Mouse (Mus musculus): ENCODE measurements around the gene Phf13. TPM values are rescaled to one million over a fixed set of nuclear protein-coding genes. Genes with fewer than 3 reads are reported as not detected.

Gene Phf13
- polyA plus RNA-seq, 1 experiment from 2014 or later, result 10.4 TPM

- WGBS (ENCODE audit: insufficient replicate concordance), result 38% methylated on average over 3 of the region's 3 CpGs
These were observed 3.4 kb upstream of the Phf13 start for GRCm38 (mm10) chr4:151999481-151999880.

GRCm38 (mm10) chr4:151997701-151998100, 1.6 kb upstream of the Phf13 start:
- Histone ChIP-seq H3K27me3 (replicated peaks) (peaks cover 26% of the 10 kb centered on the region), H3K4me2 (peak overlapping the region; percentile 94), H3K9ac (peak overlapping the region; percentile 94; the same call in 1 of the 2 replicates), H3K4me1 (peaks cover 32% of the 10 kb centered on the region), H3K9me3 (replicated peaks) (no peaks in the 10 kb centered on the region), H3K4me3 (peak overlapping the region; percentile 91), H3K36me3 (peaks cover 3% of the 10 kb centered on the region), H3K27ac (0 out of 2 replicates have a peak overlapping the region, but pooled peaks have one; percentile 1)
- no peak for ATAC-seq
- 47% methylated on average over 3 of the region's 3 CpGs for WGBS (ENCODE audit: insufficient replicate concordance)

More at GRCm38 (mm10) chr4:151999481-151999880, 3.4 kb upstream of the Phf13 start:
- H3K36me3 ChIP-seq, result no peaks in the 10 kb centered on the region
- ATAC-seq, result no peak
- no peak overlapping the region for H3K9ac ChIP-seq
- H3K27me3 ChIP-seq (replicated peaks), result peaks cover 9% of the 10 kb centered on the region
- H3K9me3 ChIP-seq (replicated peaks), result no peaks in the 10 kb centered on the region
- H3K4me1 ChIP-seq, result peaks cover 22% of the 10 kb centered on the region
- H3K4me2 ChIP-seq, result no peak overlapping the region
- H3K27ac ChIP-seq, result no peak overlapping the region
- no peak overlapping the region for H3K4me3 ChIP-seq

- WGBS (ENCODE audit: insufficient replicate concordance), result 6% methylated on average over 13 of the region's 13 CpGs
- Histone ChIP-seq H3K9me3 (replicated peaks) (no peaks in the 10 kb centered on the region), H3K9ac (peak overlapping the region; percentile 94), H3K27me3 (replicated peaks) (peaks cover 34% of the 10 kb centered on the region), H3K4me2 (peak overlapping the region; percentile 94), H3K27ac (peak overlapping the region; percentile 93), H3K36me3 (peaks cover 11% of the 10 kb centered on the region), H3K4me1 (peaks cover 32% of the 10 kb centered on the region), H3K4me3 (peak overlapping the region; percentile 91)
- ATAC-seq, result no peak
These were observed 829 bp upstream of the Phf13 start for GRCm38 (mm10) chr4:151996951-151997222.

GRCm38 (mm10) chr4:151995371-151996172, 486 bp downstream of the Phf13 start:
- Histone ChIP-seq H3K4me2 (peak overlapping the region; percentile 94), H3K27ac (peak overlapping the region; percentile 69), H3K4me1 (peaks cover 32% of the 10 kb centered on the region), H3K36me3 (peaks cover 24% of the 10 kb centered on the region), H3K27me3 (replicated peaks) (peaks cover 45% of the 10 kb centered on the region), H3K9me3 (replicated peaks) (no peaks in the 10 kb centered on the region), H3K4me3 (peak overlapping the region; percentile 91), H3K9ac (peak overlapping the region; percentile 94)
- under 1% methylated on average over 75 of the region's 111 CpGs for WGBS (ENCODE audit: insufficient replicate concordance)
- no peak; the same call in 1 of the 2 replicates for ATAC-seq

- Histone ChIP-seq H3K9me3 (replicated peaks) (no peaks in the 10 kb centered on the region), H3K27me3 (replicated peaks) (peaks cover 46% of the 10 kb centered on the region), H3K9ac (peak overlapping the region; percentile 94), H3K27ac (peak overlapping the region; percentile 69), H3K36me3 (peaks cover 31% of the 10 kb centered on the region), H3K4me3 (peak overlapping the region; percentile 91), H3K4me1 (peaks cover 37% of the 10 kb centered on the region), H3K4me2 (peak overlapping the region; percentile 94)
- no peak for ATAC-seq
- WGBS (ENCODE audit: insufficient replicate concordance), result 1% methylated on average over 60 of the region's 61 CpGs
These were observed 1.6 kb downstream of the Phf13 start for GRCm38 (mm10) chr4:151994228-151995171.

GRCm38 (mm10) chr4:151993035-151993434, 3.0 kb downstream of the Phf13 start:
- Histone ChIP-seq H3K27me3 (replicated peaks) (peaks cover 46% of the 10 kb centered on the region), H3K9me3 (replicated peaks) (no peaks in the 10 kb centered on the region), H3K4me2 (no peak overlapping the region), H3K4me3 (no peak overlapping the region), H3K4me1 (peaks cover 47% of the 10 kb centered on the region), H3K27ac (no peak overlapping the region), H3K36me3 (peaks cover 31% of the 10 kb centered on the region), H3K9ac (no peak overlapping the region)
- ATAC-seq, result no peak
- 74% methylated on average over 6 of the region's 6 CpGs for WGBS (ENCODE audit: insufficient replicate concordance)

GRCm38 (mm10) chr4:151992091-151992490, 4.0 kb downstream of the Phf13 start:
- no peak for ATAC-seq
- Histone ChIP-seq H3K9ac (no peak overlapping the region), H3K27ac (no peak overlapping the region), H3K9me3 (replicated peaks) (no peaks in the 10 kb centered on the region), H3K4me1 (peaks cover 47% of the 10 kb centered on the region), H3K4me2 (no peak overlapping the region), H3K36me3 (peaks cover 31% of the 10 kb centered on the region), H3K4me3 (no peak overlapping the region), H3K27me3 (replicated peaks) (peaks cover 46% of the 10 kb centered on the region)
- 86% methylated on average over 9 of the region's 9 CpGs for WGBS (ENCODE audit: insufficient replicate concordance)

- Histone ChIP-seq H3K4me3 (peak overlapping the region; percentile 86), H3K36me3 (peaks cover 35% of the 10 kb centered on the region), H3K9me3 (replicated peaks) (no peaks in the 10 kb centered on the region), H3K27me3 (replicated peaks) (peaks cover 34% of the 10 kb centered on the region), H3K4me2 (peak overlapping the region; percentile 94), H3K9ac (peak overlapping the region; percentile 88), H3K4me1 (peaks cover 45% of the 10 kb centered on the region), H3K27ac (peak overlapping the region; percentile 83)
- 40% methylated on average over 6 of the region's 6 CpGs for WGBS (ENCODE audit: insufficient replicate concordance)
- ATAC-seq, result peak; percentile 4; the same call in 1 of the 2 replicates
These were observed 7.0 kb downstream of the Phf13 start for GRCm38 (mm10) chr4:151989110-151989488.

- Histone ChIP-seq H3K27me3 (replicated peaks) (peaks cover 28% of the 10 kb centered on the region), H3K4me1 (peaks cover 45% of the 10 kb centered on the region), H3K36me3 (peaks cover 37% of the 10 kb centered on the region), H3K4me3 (peak within 1 kb of the TSS; percentile 86), H3K9ac (peak within 1 kb of the TSS; percentile 88), H3K27ac (peak within 1 kb of the TSS; percentile 83), H3K9me3 (replicated peaks) (no peaks in the 10 kb centered on the region), H3K4me2 (peak within 1 kb of the TSS; percentile 94)
- WGBS (ENCODE audit: insufficient replicate concordance), result 1% methylated on average over 54 of the region's 54 CpGs
- peak; percentile 82 for ATAC-seq
These were observed 7.5 kb downstream of the Phf13 start, which contains the start of gene Thap3 for GRCm38 (mm10) chr4:151988342-151989109. TSS of gene Thap3 (minus strand) at chr4:151988997.

- 20% methylated on average over 10 of the region's 10 CpGs for WGBS (ENCODE audit: insufficient replicate concordance)
- H3K27me3 ChIP-seq (replicated peaks), result peaks cover 22% of the 10 kb centered on the region
- H3K4me3 ChIP-seq, result peak overlapping the region; percentile 86
- H3K4me1 ChIP-seq, result peaks cover 50% of the 10 kb centered on the region
- H3K36me3 ChIP-seq, result peaks cover 37% of the 10 kb centered on the region
- no peaks in the 10 kb centered on the region for H3K9me3 ChIP-seq (replicated peaks)
- peak overlapping the region; percentile 88 for H3K9ac ChIP-seq
- ATAC-seq, result no peak
- peak overlapping the region; percentile 94 for H3K4me2 ChIP-seq
- peak overlapping the region; percentile 83 for H3K27ac ChIP-seq
These were observed 8.1 kb downstream of the Phf13 start for GRCm38 (mm10) chr4:151988014-151988341.

GRCm38 (mm10) chr4:151986650-151987049, 9.4 kb downstream of the Phf13 start:
- Histone ChIP-seq H3K36me3 (peaks cover 37% of the 10 kb centered on the region), H3K9me3 (replicated peaks) (no peaks in the 10 kb centered on the region), H3K4me3 (no peak overlapping the region), H3K27me3 (replicated peaks) (peaks cover 10% of the 10 kb centered on the region; the same call in 1 of the 2 replicates), H3K4me1 (peaks cover 55% of the 10 kb centered on the region), H3K9ac (no peak overlapping the region), H3K27ac (no peak overlapping the region), H3K4me2 (no peak overlapping the region)
- ATAC-seq, result no peak
- WGBS (ENCODE audit: insufficient replicate concordance), result 63% methylated on average over 8 of the region's 8 CpGs
